Mouse (Mus musculus): ENCODE measurements around the gene Plekhn1.

The Plekhn1 gene

DNA sequence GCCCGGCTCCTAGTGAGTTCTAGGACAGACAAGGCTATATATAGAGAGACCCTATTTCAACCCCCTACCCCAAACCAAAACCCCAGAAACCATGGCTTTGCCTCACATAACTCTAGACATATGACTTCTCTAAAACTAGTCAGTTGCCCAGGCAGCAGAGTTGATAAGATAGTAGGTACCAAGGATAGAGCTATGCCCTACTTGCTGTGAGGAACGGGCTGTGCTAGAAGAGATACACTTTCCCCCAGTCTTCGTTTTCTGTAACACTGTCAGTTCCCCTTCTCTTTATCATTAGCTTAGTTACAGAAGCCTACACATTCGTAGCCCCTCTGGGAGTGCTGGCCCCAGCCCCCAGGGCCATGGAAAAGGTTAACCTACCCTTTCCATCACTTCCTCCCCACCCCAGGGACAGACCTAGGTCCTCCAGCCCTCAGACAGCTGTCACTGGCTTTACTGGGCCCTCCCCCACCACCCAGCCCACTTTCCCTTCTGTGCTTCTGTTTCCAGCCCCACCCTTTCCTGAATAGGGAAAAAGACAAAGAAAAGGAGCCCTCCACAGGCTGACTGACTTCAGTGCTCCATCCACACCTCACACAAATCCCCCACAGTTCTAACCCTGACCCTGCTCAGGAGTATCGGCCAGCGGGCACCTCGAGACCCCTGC lies 50.2 kb downstream of the Plekhn1 start:
- no peak for DNase-seq (ENCODE audit: low read depth, low spot score)

DNA sequence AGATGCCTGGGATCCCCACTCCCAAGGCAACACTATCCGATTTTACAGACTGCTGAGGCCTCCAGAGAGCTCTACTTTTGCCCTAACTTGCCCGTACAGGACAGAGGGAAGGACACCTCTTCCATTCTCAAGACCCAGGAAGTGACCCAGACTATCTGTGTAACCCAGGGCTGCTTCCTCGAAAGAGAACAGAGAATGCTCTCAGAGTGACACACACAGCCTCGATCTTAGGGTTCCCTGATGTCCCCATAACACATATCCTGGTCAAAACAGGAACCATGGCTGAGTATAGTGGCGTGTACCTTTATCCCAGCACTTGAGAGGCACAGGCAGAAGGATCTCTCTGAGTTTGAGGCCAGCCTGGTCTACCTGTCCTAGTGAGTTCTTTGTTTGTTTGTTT lies 50.9 kb downstream of the Plekhn1 start:
- DNase-seq (ENCODE audit: low read depth, low spot score) = no peak

DNA sequence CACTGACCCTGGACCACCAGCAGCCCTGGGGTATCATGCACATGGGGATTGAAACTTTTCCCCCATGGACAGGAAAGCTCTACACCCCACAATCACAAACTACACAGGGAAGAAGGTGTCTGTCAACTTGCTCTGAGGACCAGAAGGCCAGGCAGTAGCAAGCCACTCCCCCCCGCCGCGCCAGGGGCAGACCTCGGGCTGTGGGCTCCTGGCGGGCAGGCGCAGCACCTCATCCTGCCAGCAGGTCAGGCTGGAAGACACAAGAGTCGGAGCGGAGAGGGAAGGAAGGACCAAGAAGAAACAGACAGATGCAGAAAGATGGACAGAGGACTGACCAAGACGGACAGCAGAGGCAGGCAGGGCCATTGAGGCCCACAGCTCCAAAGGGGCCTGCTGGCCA lies 57.0 kb downstream of the Plekhn1 start:
- no peak for DNase-seq (ENCODE audit: low read depth, low spot score)

DNA sequence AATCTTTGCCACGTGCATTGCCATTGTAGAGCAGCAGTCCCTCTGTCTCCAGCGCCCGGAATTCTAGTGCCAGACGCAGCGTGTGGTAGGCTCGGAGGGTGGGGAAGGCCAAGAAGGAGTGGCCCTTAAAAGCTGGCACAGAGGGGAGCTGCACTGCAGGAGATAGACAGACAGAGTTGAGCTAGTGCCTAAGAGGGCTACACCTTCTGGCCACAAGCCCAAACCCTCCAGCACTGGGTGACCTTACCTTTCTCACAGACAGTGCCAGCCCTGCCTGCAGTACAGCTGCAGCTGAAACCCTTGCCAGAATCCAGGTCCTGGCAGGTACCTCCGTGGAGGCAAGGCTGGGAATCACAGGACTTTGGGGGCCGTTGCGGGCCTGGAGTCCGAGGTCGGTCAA lies 62.8 kb downstream of the Plekhn1 start:
- DNase-seq (ENCODE audit: low read depth, low spot score) = no peak
